Mouse (Mus musculus): Measurements from ENCODE around the gene Ikzf4.

DNA sequence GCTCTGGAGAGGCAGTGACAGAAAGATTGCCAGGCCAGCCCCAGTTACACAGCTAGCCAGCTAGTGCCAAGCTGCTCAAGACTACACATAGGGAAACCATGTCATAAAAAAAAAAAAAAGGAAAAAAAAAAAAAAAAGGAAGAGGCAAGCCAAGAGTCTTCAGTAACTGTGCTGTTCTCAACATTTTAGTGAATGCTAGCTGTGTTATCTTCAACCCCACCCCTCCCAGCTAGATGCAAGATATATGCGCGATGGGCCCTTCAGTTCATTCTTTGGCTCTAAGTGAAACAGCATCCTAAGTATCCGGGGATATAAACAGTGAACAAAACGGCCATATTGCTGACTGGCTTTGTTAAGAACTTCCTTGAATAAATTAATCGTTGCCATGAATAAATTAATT lies 53.0 kb downstream of the Ikzf4 start:
- no peak for TF ChIP-seq CTCF (IDR thresholded peaks at IDR 0.05; ENCODE audit: low read depth)
- no peak for TF ChIP-seq EP300 (IDR thresholded peaks at IDR 0.05; ENCODE audit: low read depth)
